Mouse (Mus musculus): Measurements from ENCODE around the gene 4930407I10Rik. TPM values are rescaled to one million over a fixed set of nuclear protein-coding genes. Genes with fewer than 3 reads are reported as not detected.

4930407I10Rik gene
- polyA plus RNA-seq, 1 experiment from 2014 or later = not detected

- H3K4me1 ChIP-seq = no peaks in the 10 kb centered on the region
- H3K4me2 ChIP-seq = no peak overlapping the region
- no peak for ATAC-seq (replicated peaks)
- H3K36me3 ChIP-seq (replicated peaks) = peaks cover 62% of the 10 kb centered on the region
- H3K4me3 ChIP-seq = no peak overlapping the region
- H3K27ac ChIP-seq = no peak overlapping the region
- H3K9me3 ChIP-seq = no peaks in the 10 kb centered on the region; the same call in 1 of the 2 replicates
- 92% methylated on average over 7 of the region's 7 CpGs for WGBS
- H3K27me3 ChIP-seq (replicated peaks) = no peaks in the 10 kb centered on the region
- no peak overlapping the region for H3K9ac ChIP-seq
Observed at GRCm38 (mm10) chr15:82027726-82028125, 31.2 kb upstream of the 4930407I10Rik start.

GRCm38 (mm10) chr15:82032386-82032785 is 26.6 kb upstream of the 4930407I10Rik start:
- ATAC-seq (replicated peaks) = no peak
- Histone ChIP-seq H3K9me3 (no peaks in the 10 kb centered on the region), H3K36me3 (replicated peaks) (peaks cover 39% of the 10 kb centered on the region), H3K4me1 (no peaks in the 10 kb centered on the region), H3K4me2 (no peak overlapping the region), H3K27me3 (replicated peaks) (no peaks in the 10 kb centered on the region), H3K27ac (no peak overlapping the region), H3K9ac (no peak overlapping the region), H3K4me3 (no peak overlapping the region)
- WGBS = 90% methylated on average over 7 of the region's 7 CpGs

- no peak within 1 kb of the TSS for H3K27ac ChIP-seq
- H3K36me3 ChIP-seq (replicated peaks) = peaks cover 35% of the 10 kb centered on the region; the same call in 1 of the 2 replicates
- H3K9me3 ChIP-seq = no peaks in the 10 kb centered on the region
- no peaks in the 10 kb centered on the region for H3K4me1 ChIP-seq
- no peaks in the 10 kb centered on the region for H3K27me3 ChIP-seq (replicated peaks)
- no peak for ATAC-seq (replicated peaks)
- no peak within 1 kb of the TSS for H3K4me3 ChIP-seq
- no peak within 1 kb of the TSS for H3K9ac ChIP-seq
- H3K4me2 ChIP-seq = no peak within 1 kb of the TSS
- WGBS = 97% methylated on average over 4 of the region's 4 CpGs
Observed at GRCm38 (mm10) chr15:82033762-82034161, 25.2 kb upstream of the 4930407I10Rik start, which contains the start of gene Desi1. Desi1 (minus strand) TSS chr15:82033862.

GRCm38 (mm10) chr15:82035904-82036689 is 22.9 kb upstream of the 4930407I10Rik start:
- H3K27me3 ChIP-seq (replicated peaks) = no peaks in the 10 kb centered on the region
- 82% methylated on average over 12 of the region's 12 CpGs for WGBS
- no peak overlapping the region for H3K27ac ChIP-seq
- H3K4me1 ChIP-seq = no peaks in the 10 kb centered on the region
- H3K4me2 ChIP-seq = no peak overlapping the region
- H3K36me3 ChIP-seq (replicated peaks) = peaks cover 31% of the 10 kb centered on the region
- ATAC-seq (replicated peaks) = no peak
- H3K9ac ChIP-seq = no peak overlapping the region
- H3K9me3 ChIP-seq = no peaks in the 10 kb centered on the region
- no peak overlapping the region for H3K4me3 ChIP-seq

- WGBS = 100% methylated on average over 1 of the region's 1 CpGs
- Histone ChIP-seq H3K27ac (no peak overlapping the region), H3K9ac (no peak overlapping the region), H3K9me3 (no peaks in the 10 kb centered on the region), H3K36me3 (replicated peaks) (peaks cover 30% of the 10 kb centered on the region), H3K4me3 (no peak overlapping the region), H3K4me1 (peaks cover 13% of the 10 kb centered on the region), H3K4me2 (no peak overlapping the region), H3K27me3 (replicated peaks) (no peaks in the 10 kb centered on the region)
- 0 out of 2 replicates have a peak, but pooled peaks have one; percentile 45 for ATAC-seq (replicated peaks)
Observed at GRCm38 (mm10) chr15:82040650-82041049, 18.3 kb upstream of the 4930407I10Rik start.

- H3K27me3 ChIP-seq (replicated peaks) = no peaks in the 10 kb centered on the region
- H3K27ac ChIP-seq = no peak overlapping the region
- no peaks in the 10 kb centered on the region for H3K9me3 ChIP-seq
- H3K4me1 ChIP-seq = peaks cover 29% of the 10 kb centered on the region
- H3K4me3 ChIP-seq = no peak overlapping the region
- no peak overlapping the region for H3K4me2 ChIP-seq
- peaks cover 19% of the 10 kb centered on the region for H3K36me3 ChIP-seq (replicated peaks)
- 98% methylated on average over 7 of the region's 7 CpGs for WGBS
- no peak for ATAC-seq (replicated peaks)
- no peak overlapping the region for H3K9ac ChIP-seq
Observed at GRCm38 (mm10) chr15:82044166-82044784, 14.7 kb upstream of the 4930407I10Rik start.

GRCm38 (mm10) chr15:82046246-82046891 is 12.6 kb upstream of the 4930407I10Rik start:
- Histone ChIP-seq H3K36me3 (replicated peaks) (peaks cover 9% of the 10 kb centered on the region; the same call in 1 of the 2 replicates), H3K4me2 (peak overlapping the region; percentile 89), H3K4me1 (peaks cover 29% of the 10 kb centered on the region), H3K27ac (no peak overlapping the region), H3K27me3 (replicated peaks) (no peaks in the 10 kb centered on the region), H3K9me3 (no peaks in the 10 kb centered on the region), H3K4me3 (peak overlapping the region; percentile 83), H3K9ac (peak overlapping the region; percentile 97)
- ATAC-seq (replicated peaks) = no peak; the same call in 1 of the 2 replicates
- WGBS = 5% methylated on average over 26 of the region's 26 CpGs

- Histone ChIP-seq H3K9ac (peak within 1 kb of the TSS; percentile 97), H3K4me2 (peak within 1 kb of the TSS; percentile 89), H3K27ac (peak within 1 kb of the TSS; percentile 87), H3K27me3 (replicated peaks) (no peaks in the 10 kb centered on the region), H3K4me1 (peaks cover 29% of the 10 kb centered on the region), H3K9me3 (no peaks in the 10 kb centered on the region), H3K36me3 (replicated peaks) (peaks cover 7% of the 10 kb centered on the region; the same call in 1 of the 2 replicates), H3K4me3 (peak within 1 kb of the TSS; percentile 83)
- under 1% methylated on average over 74 of the region's 74 CpGs for WGBS
- peak; percentile 92 for ATAC-seq (replicated peaks)
Observed at GRCm38 (mm10) chr15:82047080-82047883, 11.7 kb upstream of the 4930407I10Rik start, which contains the start of gene Snu13. Snu13 (minus strand) TSS chr15:82047598.

GRCm38 (mm10) chr15:82052544-82052943 is 6.4 kb upstream of the 4930407I10Rik start:
- peaks cover 4% of the 10 kb centered on the region for H3K4me1 ChIP-seq

GRCm38 (mm10) chr15:82063909-82064308 is 5.0 kb downstream of the 4930407I10Rik start:
- H3K9me3 ChIP-seq = no peaks in the 10 kb centered on the region
- no peak overlapping the region for H3K4me3 ChIP-seq
- no peak overlapping the region for H3K27ac ChIP-seq
- ATAC-seq (replicated peaks) = no peak
- 76% methylated on average over 14 of the region's 14 CpGs for WGBS
- H3K27me3 ChIP-seq (replicated peaks) = peaks cover 12% of the 10 kb centered on the region
- H3K9ac ChIP-seq = no peak overlapping the region
- H3K4me2 ChIP-seq = no peak overlapping the region
- no peaks in the 10 kb centered on the region for H3K4me1 ChIP-seq
- no peaks in the 10 kb centered on the region for H3K36me3 ChIP-seq (replicated peaks)

More at GRCm38 (mm10) chr15:82052544-82052943, 6.4 kb upstream of the 4930407I10Rik start:
- ATAC-seq (replicated peaks) = no peak
- Histone ChIP-seq H3K9ac (no peak overlapping the region), H3K4me2 (no peak overlapping the region), H3K36me3 (replicated peaks) (no peaks in the 10 kb centered on the region), H3K9me3 (no peaks in the 10 kb centered on the region), H3K4me3 (no peak overlapping the region), H3K27me3 (replicated peaks) (0 out of 2 replicates have a peak, but pooled peaks cover 3% of the 10 kb centered on the region), H3K27ac (no peak overlapping the region)
- WGBS = 73% methylated on average over 5 of the region's 5 CpGs

- no peak for ATAC-seq (replicated peaks)
- Histone ChIP-seq H3K4me2 (no peak overlapping the region), H3K9me3 (no peaks in the 10 kb centered on the region), H3K9ac (no peak overlapping the region), H3K36me3 (replicated peaks) (no peaks in the 10 kb centered on the region), H3K27ac (no peak overlapping the region), H3K27me3 (replicated peaks) (peaks cover 27% of the 10 kb centered on the region), H3K4me3 (no peak overlapping the region), H3K4me1 (0 out of 2 replicates have a peak, but pooled peaks cover 2% of the 10 kb centered on the region)
- WGBS = 18% methylated on average over 7 of the region's 7 CpGs
Observed at GRCm38 (mm10) chr15:82065511-82065910, 6.6 kb downstream of the 4930407I10Rik start.
